Mouse (Mus musculus): ENCODE data around the gene Jarid2.

Jarid2 gene
- long read RNA-seq, experiment 1, partial matches to known transcripts = 2 of 5 reads
- long read RNA-seq, experiment 1, other reads (novel, unspliced or antisense) = 3 of 5 reads
- long read RNA-seq, experiment 2, partial matches to known transcripts = 3 of 5 reads
- long read RNA-seq, experiment 2, other reads (novel, unspliced or antisense) = 1 of 5 reads

DNA sequence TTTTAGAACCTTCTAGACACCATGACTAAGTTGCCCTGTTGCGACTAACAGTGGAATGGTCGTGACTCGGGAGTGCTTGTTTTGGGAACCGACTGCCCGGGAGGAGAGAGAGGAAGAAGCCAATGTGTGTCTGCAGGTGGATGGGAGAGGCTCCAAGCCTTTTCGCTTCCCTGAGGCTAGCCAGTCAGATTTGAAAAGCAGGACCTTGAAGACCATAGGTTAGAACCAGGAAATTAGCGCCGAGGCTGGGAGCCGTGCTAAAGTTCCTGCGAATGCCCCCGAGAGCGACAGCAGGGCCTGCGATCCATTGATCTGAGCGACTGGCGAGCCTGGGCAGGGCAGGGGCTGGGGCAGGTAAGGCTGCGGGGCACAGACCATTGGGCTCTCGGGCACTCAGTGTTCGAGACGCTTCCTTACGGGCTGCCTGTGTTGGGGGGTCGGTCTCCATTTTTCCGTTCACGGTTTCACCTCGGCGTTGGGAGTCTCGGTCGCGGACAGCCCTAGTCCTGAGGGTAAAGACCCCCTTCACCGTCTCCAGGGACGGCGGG lies at the start of gene Jarid2:
Gene Jarid2, plus strand, starts transcription at position 51 of the 548 bp plus-strand sequence.
- intact Hi-C loops (cut with DNase I) = loop anchor here (10.0 kb wide), 1 partner anchor 315 kb away; no protein-coding TSS in a partner anchor

DNA sequence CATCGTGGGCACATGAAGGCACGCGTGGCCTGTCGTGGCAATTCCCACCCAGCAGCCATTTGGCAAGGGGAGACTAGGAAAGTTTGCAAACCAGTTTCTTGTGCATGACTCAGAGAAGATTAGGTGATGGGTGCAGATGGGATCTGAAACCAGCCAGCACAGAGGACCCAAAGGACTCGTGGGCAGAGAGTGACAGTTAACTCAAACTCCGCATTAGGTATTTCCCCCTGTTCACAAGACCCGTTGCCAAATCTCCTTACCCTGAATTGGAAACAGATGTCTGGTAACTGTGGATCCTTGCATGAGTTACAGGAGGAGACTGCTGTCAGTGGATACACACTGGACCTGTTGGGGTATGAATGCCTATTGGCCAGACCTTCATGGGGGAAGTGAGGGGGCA lies 48.2 kb upstream of the Jarid2 start:
- intact Hi-C loops (cut with DNase I) = no loop called here

DNA sequence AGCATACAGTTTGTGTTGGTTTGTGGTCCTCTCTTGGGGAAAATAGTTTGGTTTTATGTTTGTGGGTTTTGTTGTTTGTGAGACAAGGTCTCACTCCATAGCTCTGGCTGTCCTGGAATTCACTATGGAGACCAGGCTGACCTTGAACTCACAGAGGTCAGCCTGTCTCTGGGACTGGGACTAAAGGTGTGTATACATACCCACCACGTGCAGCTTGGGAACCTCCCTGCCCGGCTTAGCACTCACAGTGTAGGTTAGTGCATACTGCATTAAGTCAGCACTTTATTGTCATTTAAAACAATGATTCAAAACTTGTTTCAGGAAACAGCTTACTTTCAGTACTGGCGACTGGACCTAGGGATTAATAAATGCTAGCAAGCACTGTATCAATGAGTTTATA lies 41.1 kb upstream of the Jarid2 start:
- intact Hi-C loops (cut with DNase I) = no loop called here

GRCm38 (mm10) chr13:44697628-44698027 lies 31.6 kb upstream of the Jarid2 start:
- intact Hi-C loops (cut with DNase I) = no loop called here

DNA sequence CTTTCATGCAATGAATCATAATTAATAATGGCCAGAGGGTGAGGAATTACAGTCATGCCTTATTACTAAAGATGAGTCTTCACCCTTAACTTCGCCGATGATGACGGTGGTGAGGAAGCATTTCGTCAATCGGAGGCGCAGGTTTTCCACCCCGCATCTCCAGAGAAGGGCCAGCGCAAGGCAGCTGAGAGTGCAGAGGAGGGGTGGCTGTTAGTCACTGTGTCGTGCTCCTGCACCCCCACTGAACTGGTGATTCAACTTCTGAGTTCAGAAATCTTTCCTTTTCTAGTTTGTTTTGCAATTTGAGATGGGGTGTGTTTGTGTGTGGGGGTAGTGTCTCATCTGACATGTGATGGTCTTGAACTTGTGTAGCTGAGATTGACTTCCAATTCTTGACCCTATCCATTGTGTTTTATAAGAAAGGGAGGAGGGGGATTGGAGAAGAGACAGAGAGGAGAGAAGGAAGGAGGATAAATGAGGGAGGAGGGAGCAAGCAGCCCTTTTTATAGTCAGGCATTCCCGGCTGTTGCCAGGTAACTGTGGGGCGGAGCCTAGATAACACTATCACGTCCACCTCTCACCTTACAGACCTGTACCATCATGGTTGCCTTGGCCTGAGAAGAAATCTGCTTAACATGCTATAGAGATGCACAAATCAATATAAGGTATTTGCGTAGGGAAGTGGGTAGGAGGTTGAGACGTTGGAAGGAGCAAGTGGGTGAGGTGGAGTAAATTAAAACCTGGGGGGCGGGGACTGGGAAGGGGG lies 25.1 kb upstream of the Jarid2 start:
- intact Hi-C loops (cut with DNase I) = no loop called here

DNA sequence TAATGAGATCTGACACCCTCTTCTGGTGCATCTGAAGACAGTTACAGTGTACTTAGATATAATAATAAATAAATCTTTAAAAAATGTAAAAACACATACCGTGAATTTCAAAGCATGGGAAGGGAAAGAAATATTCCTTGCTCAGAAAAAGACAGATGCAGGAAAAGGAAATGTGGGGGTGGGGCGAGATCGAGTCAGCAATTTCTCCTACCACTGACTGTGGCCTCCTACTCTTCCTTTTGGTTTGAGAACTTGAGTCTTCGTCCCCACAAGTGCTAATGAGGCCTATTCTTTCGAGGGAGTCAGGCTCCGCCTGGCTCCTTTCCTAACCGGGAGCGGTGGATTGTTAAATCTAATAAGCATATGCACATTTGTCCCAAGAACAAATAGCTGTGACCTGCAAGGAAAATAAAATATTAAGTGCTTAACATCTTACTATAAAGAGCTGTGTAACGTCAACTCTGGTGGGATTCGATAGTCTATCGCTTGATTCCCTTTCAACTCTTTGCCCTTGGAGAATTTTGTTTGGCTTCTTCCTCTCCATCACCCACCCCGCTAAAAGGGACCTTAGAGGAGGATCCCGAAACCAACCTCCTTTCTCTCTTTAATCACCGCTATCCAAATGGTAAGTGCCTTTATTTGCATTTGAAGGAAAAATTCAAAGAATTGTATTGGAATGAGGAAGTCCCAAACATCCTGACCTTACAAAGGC lies 24.1 kb upstream of the Jarid2 start:
- intact Hi-C loops (cut with DNase I) = no loop called here

- intact Hi-C loops (cut with DNase I) = no loop called here
These were observed 23.6 kb upstream of the Jarid2 start for GRCm38 (mm10) chr13:44705743-44706044.

GRCm38 (mm10) chr13:44706206-44706915 lies 22.9 kb upstream of the Jarid2 start:
- intact Hi-C loops (cut with DNase I) = no loop called here

DNA sequence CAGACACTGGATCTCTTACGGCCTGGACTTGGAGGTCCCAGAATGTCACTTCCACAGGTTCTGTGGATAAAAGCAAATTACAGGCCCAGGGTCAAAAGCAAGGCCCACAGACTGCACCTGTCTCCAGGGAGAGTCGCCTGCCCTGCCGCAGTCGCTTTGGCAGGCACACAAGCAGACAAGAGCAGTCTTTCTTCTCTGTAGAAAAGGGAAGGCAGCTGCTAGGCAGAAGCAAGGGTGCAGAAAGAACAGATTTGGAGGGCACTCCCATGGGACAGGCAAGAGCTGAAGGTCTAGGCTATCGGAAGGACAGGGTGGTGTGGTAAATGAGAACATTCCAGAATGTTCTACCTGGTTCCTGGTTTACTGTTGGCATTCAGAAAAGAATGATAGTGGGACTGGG lies 22.1 kb upstream of the Jarid2 start:
- intact Hi-C loops (cut with DNase I) = no loop called here

GRCm38 (mm10) chr13:44708336-44709017 lies 20.8 kb upstream of the Jarid2 start:
- intact Hi-C loops (cut with DNase I) = no loop called here

GRCm38 (mm10) chr13:44709747-44710480 lies 19.4 kb upstream of the Jarid2 start:
- intact Hi-C loops (cut with DNase I) = loop anchor here (10.0 kb wide), 1 partner anchor 45 kb away; no protein-coding TSS in a partner anchor

GRCm38 (mm10) chr13:44711062-44711461 lies 18.2 kb upstream of the Jarid2 start:
- intact Hi-C loops (cut with DNase I) = loop anchor here (10.0 kb wide), 1 partner anchor 46 kb away; no protein-coding TSS in a partner anchor

DNA sequence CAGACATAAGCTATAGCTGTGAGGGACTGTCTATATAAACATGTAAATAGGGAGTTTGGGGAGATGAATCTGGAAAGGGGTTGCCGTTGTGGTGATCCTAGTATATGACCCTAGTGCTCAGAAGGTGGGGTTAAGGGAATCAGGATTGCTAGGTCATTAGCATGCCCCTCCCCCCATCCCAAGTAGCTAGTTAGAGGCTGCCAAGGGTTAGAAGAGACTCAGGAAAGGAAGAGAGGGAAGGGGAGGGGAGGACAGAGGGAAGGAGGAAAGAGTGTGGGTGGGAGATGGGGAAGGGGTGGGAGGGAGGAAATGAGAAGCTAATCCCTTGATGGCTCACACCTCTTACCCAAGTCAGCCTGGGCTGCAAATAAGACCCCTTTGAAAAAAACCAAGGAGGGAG lies 17.4 kb upstream of the Jarid2 start:
- intact Hi-C loops (cut with DNase I) = loop anchor here (10.0 kb wide), 1 partner anchor 47 kb away; no protein-coding TSS in a partner anchor

DNA sequence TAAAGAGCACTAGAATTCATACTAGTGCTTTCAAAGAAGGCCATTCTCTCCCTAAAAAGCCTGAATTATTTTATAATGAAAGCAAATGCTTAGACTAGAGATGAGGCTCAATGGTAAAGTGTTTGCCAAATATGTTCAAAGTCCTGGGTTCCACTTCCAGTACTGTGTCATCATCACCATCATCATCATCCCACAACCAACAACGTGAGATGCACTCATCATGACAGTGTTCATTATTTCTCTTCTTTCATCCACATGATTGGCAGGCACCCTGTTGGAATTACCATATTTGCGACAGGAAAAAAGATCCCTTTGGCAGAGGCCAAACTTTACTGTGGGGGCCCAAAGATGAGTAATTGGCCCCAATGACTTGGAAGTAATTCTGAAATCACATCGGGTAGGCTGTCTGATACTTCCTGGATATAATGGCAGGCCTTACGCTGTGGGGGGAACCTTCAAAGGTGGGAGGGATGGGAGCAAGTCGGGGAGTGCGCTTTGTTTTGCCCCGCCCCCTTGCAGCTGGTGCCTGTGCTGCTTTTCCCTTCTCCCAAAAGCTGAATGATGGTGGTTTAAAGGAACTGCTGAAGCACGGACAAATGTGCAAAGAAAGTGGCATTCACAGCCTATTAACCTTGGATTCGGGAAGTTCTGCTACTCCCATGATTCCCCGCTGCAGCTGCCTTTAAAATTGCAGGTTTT lies 13.9 kb upstream of the Jarid2 start:
- intact Hi-C loops (cut with DNase I) = loop anchor here (10.0 kb wide), 1 partner anchor 51 kb away; no protein-coding TSS in a partner anchor

- intact Hi-C loops (cut with DNase I) = loop anchor here (10.0 kb wide), 1 partner anchor 53 kb away; no protein-coding TSS in a partner anchor
These were observed 11.4 kb upstream of the Jarid2 start for GRCm38 (mm10) chr13:44717838-44718237.

GRCm38 (mm10) chr13:44718465-44718864 lies 10.8 kb upstream of the Jarid2 start:
- intact Hi-C loops (cut with DNase I) = loop anchor here (10.0 kb wide), 1 partner anchor 54 kb away; no protein-coding TSS in a partner anchor

DNA sequence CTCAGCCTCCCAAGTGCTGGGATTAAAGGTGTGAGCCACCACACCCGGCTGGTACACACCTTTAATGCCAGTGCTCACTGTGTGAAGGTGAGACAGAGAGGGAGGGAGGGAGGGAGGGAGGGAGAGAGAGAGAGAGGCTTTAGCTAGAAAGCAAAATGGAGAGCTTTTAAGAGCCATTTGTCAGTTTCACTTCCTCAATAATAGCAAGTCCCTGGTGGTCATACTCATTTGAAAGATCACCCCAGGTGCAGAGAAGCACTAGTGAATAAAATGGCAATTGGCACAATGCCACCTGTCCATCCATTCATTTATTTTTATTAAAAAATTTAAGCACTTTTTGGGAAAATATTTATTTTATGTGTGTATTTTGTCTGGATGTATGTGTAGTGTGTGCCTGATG lies 9.2 kb upstream of the Jarid2 start:
- intact Hi-C loops (cut with DNase I) = loop anchor here (10.0 kb wide), 1 partner anchor 305 kb away; no protein-coding TSS in a partner anchor

- intact Hi-C loops (cut with DNase I) = loop anchor here (10.0 kb wide), 1 partner anchor 307 kb away; no protein-coding TSS in a partner anchor
These were observed 7.3 kb upstream of the Jarid2 start for GRCm38 (mm10) chr13:44721891-44722547.
